Mouse (Mus musculus) hindbrain, embryonic 11.5 days (tissue): ENCODE measurements around the gene Pkd1l2. TPM values are rescaled to one million over a fixed set of nuclear protein-coding genes. Genes with fewer than 3 reads are reported as not detected.

Experiments
- ATAC-seq: fragments of 200-750 bp; cut with Nextera tagmentation; 2 replicates; pipeline ENCODE4 v1.8.0; 2017; ENCODE audit warnings: mild to moderate bottlenecking, moderate TSS enrichment, moderate library complexity; ENCODE audit not compliant: low FRiP score
- DNase-seq: peaks from one replicate; pipeline ENCODE4 v3.0.0-alpha.2; 2015; ENCODE audit warnings: low spot score
- H3K27ac ChIP-seq: fragments of 300-500 bp; sonication (generic); 2 replicates; pipeline ENCODE4 v1.5.1; 2014; ENCODE audit warnings: mild to moderate bottlenecking, low read depth, low read length
- H3K27me3 ChIP-seq: fragments of 300-500 bp; sonication (generic); 2 replicates; pipeline ENCODE4 v1.6.1; 2014; ENCODE audit warnings: mild to moderate bottlenecking, low read length, moderate library complexity, mixed read lengths; ENCODE audit not compliant: control insufficient read depth, insufficient read depth
- H3K36me3 ChIP-seq: fragments of 300-500 bp; sonication (generic); 2 replicates; pipeline ENCODE4 v1.6.1; 2014; ENCODE audit warnings: mild to moderate bottlenecking, low read length, moderate library complexity, mixed read lengths; ENCODE audit not compliant: control insufficient read depth, insufficient read depth
- H3K4me1 ChIP-seq: fragments of 300-500 bp; sonication (generic); replicated peaks from 2 replicates; pipeline ENCODE4 v1.6.1; 2014; ENCODE audit warnings: low read length, mixed read lengths; ENCODE audit not compliant: control insufficient read depth, insufficient read depth
- H3K4me2 ChIP-seq: fragments of 300-500 bp; sonication (generic); replicated peaks from 2 replicates; pipeline ENCODE4 v1.6.1; 2014; ENCODE audit warnings: mild to moderate bottlenecking, low read depth, low read length
- H3K4me3 ChIP-seq: fragments of 300-500 bp; sonication (generic); 2 replicates; pipeline ENCODE4 v1.5.1; 2014; ENCODE audit warnings: low read depth, low read length
- H3K9ac ChIP-seq: fragments of 300-500 bp; sonication (generic); 2 replicates; pipeline ENCODE4 v1.6.1; 2014; ENCODE audit warnings: low read depth, low read length
- H3K9me3 ChIP-seq: fragments of 300-500 bp; sonication (generic); 2 replicates; pipeline ENCODE4 v1.6.1; 2016; ENCODE audit warnings: low read length; ENCODE audit not compliant: control insufficient read depth
- WGBS: fragments of 180-500 bp; shearing (Covaris S2); extraction: QIAGEN DNeasy Blood & Tissue Kit; methylation state at CpG from one replicate; pipeline ENCODE4 v1.1.7; 2014; 5-methylcytosine and 5-hydroxymethylcytosine counted together
- polyA plus RNA-seq: library from polyadenylated mRNA; unstranded; fragments of >200 nt; fragmentation: Nextera tagmentation; extraction: Ambion mirVana; gene quantifications from 2 replicates; pipeline ENCODE4 v1.2.1, GENCODE M21; 2014

The Pkd1l2 gene
- polyA plus RNA-seq, 1 experiment from 2014 or later: not detected

DNA sequence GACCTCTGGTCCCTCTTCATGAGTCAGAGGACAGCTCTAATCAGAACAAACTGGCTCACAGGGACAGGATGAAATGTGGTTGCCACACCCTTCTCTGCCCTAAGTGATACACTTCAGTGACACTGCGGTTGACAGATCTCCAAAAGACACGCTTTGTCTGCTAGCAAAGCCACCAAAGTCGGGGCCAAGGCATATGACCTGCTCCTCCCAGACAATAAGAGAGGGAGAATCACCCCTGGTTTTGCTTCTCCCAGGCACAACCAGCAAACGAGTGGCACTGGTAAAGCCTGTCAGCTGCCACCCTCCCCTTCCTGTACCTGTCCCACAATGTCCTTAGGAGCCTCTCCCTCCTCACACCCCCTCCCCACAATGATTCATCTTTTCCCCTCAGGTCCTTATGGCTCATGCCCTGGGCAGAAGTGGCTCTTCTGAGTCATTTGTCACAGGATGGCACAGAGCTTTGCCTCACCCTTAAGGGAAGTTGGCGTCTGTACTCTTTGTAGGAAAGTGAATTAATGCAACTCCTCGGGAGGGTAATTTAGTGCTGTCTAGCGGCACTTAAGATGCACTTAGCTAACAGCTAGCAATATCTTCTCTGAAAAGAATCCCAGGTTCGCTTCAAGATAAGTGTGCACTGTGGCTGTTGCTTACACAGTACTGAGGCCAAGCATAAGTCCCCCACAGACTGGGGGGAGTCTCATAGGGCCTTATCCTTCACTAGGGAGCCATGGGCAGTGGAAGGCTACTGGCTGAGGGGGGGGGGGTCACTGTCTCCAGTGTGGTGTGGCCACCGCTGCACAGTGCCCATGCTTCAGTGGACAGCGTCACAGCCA, 7.7 kb downstream of the Pkd1l2 start:
- Histone ChIP-seq H3K4me1 (no peaks in the 10 kb centered on the region), H3K36me3 (no peaks in the 10 kb centered on the region), H3K9ac (no peak overlapping the region), H3K27me3 (no peaks in the 10 kb centered on the region), H3K27ac (no peak overlapping the region), H3K9me3 (no peaks in the 10 kb centered on the region), H3K4me3 (no peak overlapping the region), H3K4me2 (no peak overlapping the region)
- 74% methylated on average over 10 of the region's 10 CpGs for WGBS
- no peak for ATAC-seq
- DNase-seq: no peak

DNA sequence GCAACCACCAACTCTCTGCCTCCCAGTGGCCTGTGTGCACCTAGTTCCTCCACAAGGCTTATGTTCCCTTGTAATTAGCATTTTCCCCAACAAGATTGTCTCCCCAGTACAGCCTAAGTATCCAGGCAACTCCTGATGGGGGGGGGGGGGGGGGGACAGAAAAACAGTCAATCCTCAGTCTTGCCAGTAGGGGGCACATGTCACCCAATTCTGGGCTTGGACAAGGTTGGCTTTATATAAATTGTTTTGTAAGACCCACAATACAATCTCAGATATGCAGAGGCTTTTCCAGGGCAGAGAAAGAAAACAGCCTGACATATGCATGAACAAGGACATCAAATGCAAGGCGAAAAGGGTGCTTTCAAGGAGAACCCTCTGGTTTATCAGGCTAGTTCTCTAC, 12.5 kb downstream of the Pkd1l2 start:
- Histone ChIP-seq H3K27me3 (no peaks in the 10 kb centered on the region), H3K27ac (no peak overlapping the region), H3K4me3 (no peak overlapping the region), H3K9ac (no peak overlapping the region), H3K9me3 (no peaks in the 10 kb centered on the region), H3K4me1 (no peaks in the 10 kb centered on the region), H3K36me3 (no peaks in the 10 kb centered on the region), H3K4me2 (no peak overlapping the region)
- ATAC-seq: no peak
- no peak for DNase-seq
- WGBS: 77% methylated on average over 1 of the region's 1 CpGs

DNA sequence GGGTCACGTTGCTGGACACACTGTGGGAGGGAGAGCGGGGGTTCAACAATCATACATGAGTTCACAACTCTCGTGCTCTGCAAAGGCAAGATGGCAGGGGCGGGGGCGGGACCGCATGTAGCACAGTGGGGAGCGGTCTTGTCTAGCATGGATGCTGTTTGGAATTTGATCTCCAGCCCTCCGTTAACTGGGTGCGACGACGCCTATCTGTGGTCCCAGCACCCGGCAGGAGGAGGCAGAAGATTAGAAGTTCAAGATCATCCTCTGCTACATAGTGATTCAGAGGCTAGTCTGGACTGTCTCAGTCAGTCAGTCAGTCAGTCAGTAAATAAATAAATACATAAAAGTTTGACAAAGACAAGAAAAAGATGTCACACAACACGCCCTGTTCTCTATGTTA, 14.0 kb downstream of the Pkd1l2 start:
- WGBS: 82% methylated on average over 13 of the region's 13 CpGs
- DNase-seq: no peak

DNA sequence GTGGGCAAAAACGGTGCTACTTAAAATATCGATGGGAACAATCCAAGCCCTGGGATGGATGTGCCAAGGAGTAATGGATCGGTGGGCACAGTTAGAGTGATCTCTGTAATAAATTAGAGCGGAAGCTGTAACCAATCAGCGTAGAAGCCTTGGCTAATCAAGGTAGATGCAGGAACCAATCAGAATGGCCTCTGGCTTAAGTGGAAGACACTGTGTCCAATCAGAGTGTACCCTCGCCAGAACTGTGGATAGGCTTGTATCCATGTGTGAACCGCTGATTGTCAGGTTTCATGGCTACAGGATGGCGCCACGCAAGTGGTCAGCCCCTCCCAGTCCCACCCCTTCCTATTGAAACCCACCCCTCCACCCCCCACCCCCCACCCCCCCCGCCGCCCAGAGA, 14.9 kb downstream of the Pkd1l2 start:
- WGBS: 91% methylated on average over 11 of the region's 11 CpGs
- no peak overlapping the region for H3K9ac ChIP-seq
- no peak overlapping the region for H3K4me2 ChIP-seq
- no peaks in the 10 kb centered on the region for H3K4me1 ChIP-seq
- H3K36me3 ChIP-seq: no peaks in the 10 kb centered on the region
- H3K27me3 ChIP-seq: no peaks in the 10 kb centered on the region
- no peak for DNase-seq
- no peaks in the 10 kb centered on the region for H3K9me3 ChIP-seq
- no peak overlapping the region for H3K27ac ChIP-seq
- no peak overlapping the region for H3K4me3 ChIP-seq
- ATAC-seq: no peak

More for the DNA sequence above, 14.0 kb downstream of the Pkd1l2 start:
- no peaks in the 10 kb centered on the region for H3K36me3 ChIP-seq
- H3K27me3 ChIP-seq: no peaks in the 10 kb centered on the region
- H3K9me3 ChIP-seq: no peaks in the 10 kb centered on the region
- ATAC-seq: no peak
- H3K4me2 ChIP-seq: no peak overlapping the region
- no peak overlapping the region for H3K27ac ChIP-seq
- no peak overlapping the region for H3K4me3 ChIP-seq
- H3K4me1 ChIP-seq: no peaks in the 10 kb centered on the region
- no peak overlapping the region for H3K9ac ChIP-seq

DNA sequence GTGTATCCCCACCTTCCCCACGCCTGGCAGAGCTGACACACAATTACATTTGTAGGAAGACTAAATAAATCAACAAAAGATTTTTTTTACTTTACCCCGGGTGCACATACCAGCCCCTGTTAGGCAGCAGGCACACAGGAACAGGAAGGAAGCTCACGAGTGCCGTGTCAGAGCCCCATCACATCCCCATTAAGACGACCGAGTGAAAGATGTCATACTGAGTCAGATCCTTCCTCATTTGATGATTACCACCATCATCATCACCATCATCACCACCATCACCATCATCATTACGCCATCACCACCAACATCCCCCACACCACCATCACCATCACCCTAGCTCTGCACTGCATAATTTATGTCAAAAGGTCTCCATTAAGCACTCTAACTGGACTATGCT, 15.3 kb downstream of the Pkd1l2 start:
- Histone ChIP-seq H3K27me3 (no peaks in the 10 kb centered on the region), H3K4me1 (no peaks in the 10 kb centered on the region), H3K9ac (no peak overlapping the region), H3K4me3 (no peak overlapping the region), H3K36me3 (no peaks in the 10 kb centered on the region), H3K27ac (no peak overlapping the region), H3K9me3 (no peaks in the 10 kb centered on the region), H3K4me2 (no peak overlapping the region)
- no peak for DNase-seq
- WGBS: 86% methylated on average over 7 of the region's 7 CpGs
- ATAC-seq: no peak

DNA sequence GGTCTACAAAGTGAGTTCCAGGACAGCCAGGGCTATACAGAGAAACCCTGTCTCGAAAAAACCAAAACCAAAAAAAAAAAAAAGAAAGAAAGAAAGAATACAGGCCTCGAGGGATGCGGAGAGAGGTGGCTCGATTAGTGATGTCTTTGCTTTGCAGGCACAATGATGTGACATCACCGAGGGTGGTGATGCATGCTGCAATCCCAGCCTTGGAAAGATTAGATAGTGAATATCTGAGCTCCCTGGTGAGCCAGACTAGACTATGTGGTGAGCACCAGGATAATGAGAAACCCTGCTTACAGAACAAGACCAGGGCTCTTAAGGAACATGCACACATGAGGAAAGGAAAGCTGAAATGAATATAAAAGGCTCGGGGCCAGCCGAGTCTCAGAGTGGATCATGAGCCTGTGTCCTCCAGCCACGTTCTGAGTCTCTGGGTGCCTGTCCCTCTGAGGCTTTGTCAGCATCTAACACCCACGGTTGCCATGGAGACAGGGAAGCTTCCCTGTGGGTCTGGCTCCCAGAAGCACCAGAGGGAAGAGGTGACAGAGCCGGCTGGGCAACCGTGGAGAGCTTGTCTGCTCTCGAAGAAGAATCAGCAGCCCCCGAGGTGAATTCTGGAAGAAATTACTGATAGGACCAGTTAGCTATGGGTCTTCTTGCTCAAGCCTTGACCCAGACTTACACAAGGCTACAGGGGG, 20.9 kb downstream of the Pkd1l2 start:
- H3K9ac ChIP-seq: no peak overlapping the region
- H3K4me2 ChIP-seq: no peak overlapping the region
- H3K27ac ChIP-seq: no peak overlapping the region
- 62% methylated on average over 13 of the region's 13 CpGs for WGBS
- no peak overlapping the region for H3K4me3 ChIP-seq
- H3K4me1 ChIP-seq: no peaks in the 10 kb centered on the region
- DNase-seq (peak; percentile 44), ATAC-seq (no peak)
- no peaks in the 10 kb centered on the region for H3K9me3 ChIP-seq
- H3K36me3 ChIP-seq: no peaks in the 10 kb centered on the region
- no peaks in the 10 kb centered on the region for H3K27me3 ChIP-seq

DNA sequence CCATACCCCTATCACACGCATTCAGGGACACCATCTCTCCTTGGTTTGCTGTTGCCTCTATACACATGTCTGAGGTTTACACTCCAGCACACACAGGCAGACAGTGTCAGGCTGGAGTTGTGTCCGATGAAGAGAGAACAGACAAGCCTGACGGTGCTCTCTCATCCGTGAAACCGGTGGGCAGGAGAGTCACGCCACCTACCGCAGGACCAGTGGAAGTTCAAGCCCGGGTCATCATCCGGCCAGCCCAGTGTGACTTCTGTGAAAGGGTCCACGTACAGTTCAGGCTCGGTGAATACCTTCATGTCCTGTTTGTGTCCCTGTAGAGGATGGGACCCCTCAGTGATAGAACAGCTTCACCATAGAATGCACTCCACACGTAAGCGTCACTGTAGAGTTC, 21.9 kb downstream of the Pkd1l2 start:
- no peaks in the 10 kb centered on the region for H3K36me3 ChIP-seq
- DNase-seq: no peak
- H3K27ac ChIP-seq: no peak overlapping the region
- no peak overlapping the region for H3K4me2 ChIP-seq
- H3K9me3 ChIP-seq: no peaks in the 10 kb centered on the region
- no peak for ATAC-seq
- no peak overlapping the region for H3K9ac ChIP-seq
- H3K4me1 ChIP-seq: no peaks in the 10 kb centered on the region
- H3K4me3 ChIP-seq: no peak overlapping the region
- no peaks in the 10 kb centered on the region for H3K27me3 ChIP-seq
- 79% methylated on average over 13 of the region's 13 CpGs for WGBS

DNA sequence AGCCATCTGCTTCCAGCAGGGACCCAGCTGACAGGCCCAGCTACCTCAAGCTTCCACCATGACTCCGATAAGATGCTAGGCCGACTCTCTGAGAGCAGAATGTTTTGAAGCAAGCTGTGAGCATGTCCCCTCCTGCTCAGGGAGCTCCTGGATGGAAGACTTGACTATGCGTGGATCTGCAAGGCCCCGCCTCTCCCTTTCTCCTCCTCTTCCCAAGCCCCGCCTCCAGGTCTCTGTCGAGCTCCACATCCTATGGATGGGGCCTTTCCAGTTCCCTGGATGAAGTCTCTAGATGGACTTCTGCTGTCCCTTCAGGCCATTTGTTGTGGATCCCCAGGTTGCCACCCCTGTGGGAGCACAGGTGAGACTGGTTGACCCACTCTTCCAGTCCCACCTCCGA, 23.2 kb downstream of the Pkd1l2 start:
- DNase-seq (no peak), ATAC-seq (no peak)
- Histone ChIP-seq H3K36me3 (no peaks in the 10 kb centered on the region), H3K9ac (no peak overlapping the region), H3K27me3 (no peaks in the 10 kb centered on the region), H3K27ac (no peak overlapping the region), H3K4me1 (no peaks in the 10 kb centered on the region), H3K4me3 (no peak overlapping the region), H3K4me2 (no peak overlapping the region), H3K9me3 (no peaks in the 10 kb centered on the region)
- WGBS: 55% methylated on average over 7 of the region's 7 CpGs

DNA sequence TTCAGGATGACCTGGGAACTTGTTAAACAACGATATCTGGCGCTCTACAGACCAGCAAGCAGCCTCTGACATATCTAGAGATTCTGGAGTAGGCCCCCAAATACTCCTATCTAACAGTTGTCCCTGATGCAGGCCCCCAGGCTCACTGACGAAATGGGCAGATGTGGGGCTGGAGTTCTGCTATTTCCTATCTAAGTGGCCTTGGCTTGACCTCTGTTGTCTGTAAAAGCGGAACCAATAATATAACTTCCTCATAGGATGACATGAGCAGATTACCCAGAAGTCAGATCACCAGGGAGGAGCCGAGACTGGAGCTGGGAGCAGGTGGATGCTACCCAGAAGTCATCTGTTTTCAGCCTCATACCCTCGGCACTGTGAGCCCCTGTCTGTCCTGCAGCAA, 27.2 kb downstream of the Pkd1l2 start:
- no peak overlapping the region for H3K4me2 ChIP-seq
- no peak overlapping the region for H3K9ac ChIP-seq
- DNase-seq: no peak
- H3K4me1 ChIP-seq: no peaks in the 10 kb centered on the region
- no peaks in the 10 kb centered on the region for H3K27me3 ChIP-seq
- ATAC-seq: no peak
- 79% methylated on average over 6 of the region's 6 CpGs for WGBS
- H3K27ac ChIP-seq: no peak overlapping the region
- H3K36me3 ChIP-seq: no peaks in the 10 kb centered on the region
- H3K4me3 ChIP-seq: no peak overlapping the region
- no peaks in the 10 kb centered on the region for H3K9me3 ChIP-seq
